Mouse (Mus musculus): ENCODE results near the gene Gng12. TPM values are rescaled to one million over a fixed set of nuclear protein-coding genes. Genes with fewer than 3 reads are reported as not detected.
A peak's percentile ranks its signal among the peaks of the same experiment; 100 is the strongest.

Gene Gng12
- polyA plus RNA-seq, 1 experiment from 2014 or later = 27.8 TPM

DNA sequence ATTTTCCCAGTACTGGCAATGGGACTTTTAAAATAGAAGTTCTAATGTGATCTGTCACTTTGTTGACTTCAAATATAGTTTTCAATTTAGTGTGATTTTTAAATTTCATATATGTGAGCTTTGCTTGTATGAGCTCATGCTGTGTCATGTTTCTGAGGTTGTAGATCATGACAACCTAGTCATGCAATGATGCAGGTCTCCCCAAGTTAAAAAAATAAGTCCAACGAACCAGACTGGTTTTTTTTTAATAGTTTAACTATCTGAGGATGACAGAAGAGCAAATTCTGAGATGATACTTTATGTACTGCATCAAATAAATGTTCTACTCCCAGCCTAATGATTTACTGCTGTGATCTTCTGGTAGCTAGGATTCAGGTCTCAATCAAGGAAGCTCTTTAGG is 153.9 kb downstream of the Gng12 start:
- Histone ChIP-seq H3K27me3 (replicated peaks; ENCODE audit: control insufficient read depth, insufficient read depth, low read length) (no peaks in the 10 kb centered on the region), H3K4me3 (ENCODE audit: low read depth, low read length) (no peak overlapping the region), H3K27ac (ENCODE audit: low read depth, low read length) (no peak overlapping the region), H3K9ac (ENCODE audit: low read length) (no peak overlapping the region), H3K36me3 (ENCODE audit: control insufficient read depth, insufficient read depth, low read length) (no peaks in the 10 kb centered on the region), H3K4me2 (ENCODE audit: low read length) (no peak overlapping the region), H3K4me1 (ENCODE audit: control insufficient read depth, insufficient read depth, low read length) (peaks cover 9% of the 10 kb centered on the region; the same call in 1 of the 2 replicates), H3K9me3 (replicated peaks; ENCODE audit: control insufficient read depth, low read length) (no peaks in the 10 kb centered on the region)
- WGBS = 75% methylated on average over 1 of the region's 1 CpGs
- no peak for ATAC-seq
- DNase-seq (ENCODE audit: low spot score) = no peak

DNA sequence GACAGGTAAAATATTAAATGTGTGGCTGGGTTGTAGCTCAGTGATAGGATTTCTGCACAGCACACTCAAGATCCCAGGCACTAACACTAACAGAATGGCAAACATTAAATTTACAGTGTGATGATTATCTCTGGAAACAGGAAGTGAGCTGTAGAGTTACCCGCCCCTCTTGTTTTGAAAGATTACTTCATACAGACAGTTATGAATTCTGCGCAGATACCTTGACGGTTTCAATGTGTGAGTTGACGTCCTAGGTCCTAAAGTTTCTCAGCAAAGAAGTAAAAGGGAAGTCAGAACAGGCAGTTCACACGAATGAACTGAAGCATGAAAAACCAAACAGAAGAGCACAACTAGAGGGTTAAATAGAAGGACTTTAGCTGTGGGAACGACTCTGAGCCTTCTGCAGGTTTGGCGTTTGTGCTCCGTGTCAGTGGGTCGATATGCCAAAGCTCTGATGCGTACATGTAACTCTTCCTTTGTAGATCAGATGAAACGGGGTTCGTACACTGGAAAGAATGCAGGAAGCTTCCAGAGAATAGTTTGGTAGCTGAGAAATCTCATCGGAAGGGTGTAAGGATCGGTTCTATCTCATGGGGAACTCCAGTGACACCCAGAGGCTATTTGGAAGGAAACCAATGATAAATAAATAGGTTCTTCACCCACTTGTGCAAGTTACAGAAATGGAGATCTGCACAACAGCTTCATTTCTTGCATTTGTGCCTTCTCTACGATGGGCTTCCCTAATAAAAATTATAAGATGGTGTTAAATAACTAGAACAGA is 160.1 kb downstream of the Gng12 start:
- no peak overlapping the region for H3K9ac ChIP-seq (ENCODE audit: low read length)
- ATAC-seq (no peak), DNase-seq (ENCODE audit: low spot score) (no peak)
- WGBS = 84% methylated on average over 15 of the region's 15 CpGs
- H3K4me1 ChIP-seq (ENCODE audit: control insufficient read depth, insufficient read depth, low read length) = no peaks in the 10 kb centered on the region
- no peak overlapping the region for H3K4me3 ChIP-seq (ENCODE audit: low read depth, low read length)
- no peak overlapping the region for H3K27ac ChIP-seq (ENCODE audit: low read depth, low read length)
- H3K9me3 ChIP-seq (replicated peaks; ENCODE audit: control insufficient read depth, low read length) = no peaks in the 10 kb centered on the region
- no peaks in the 10 kb centered on the region for H3K27me3 ChIP-seq (replicated peaks; ENCODE audit: control insufficient read depth, insufficient read depth, low read length)
- H3K36me3 ChIP-seq (ENCODE audit: control insufficient read depth, insufficient read depth, low read length) = no peaks in the 10 kb centered on the region
- H3K4me2 ChIP-seq (ENCODE audit: low read length) = no peak overlapping the region

DNA sequence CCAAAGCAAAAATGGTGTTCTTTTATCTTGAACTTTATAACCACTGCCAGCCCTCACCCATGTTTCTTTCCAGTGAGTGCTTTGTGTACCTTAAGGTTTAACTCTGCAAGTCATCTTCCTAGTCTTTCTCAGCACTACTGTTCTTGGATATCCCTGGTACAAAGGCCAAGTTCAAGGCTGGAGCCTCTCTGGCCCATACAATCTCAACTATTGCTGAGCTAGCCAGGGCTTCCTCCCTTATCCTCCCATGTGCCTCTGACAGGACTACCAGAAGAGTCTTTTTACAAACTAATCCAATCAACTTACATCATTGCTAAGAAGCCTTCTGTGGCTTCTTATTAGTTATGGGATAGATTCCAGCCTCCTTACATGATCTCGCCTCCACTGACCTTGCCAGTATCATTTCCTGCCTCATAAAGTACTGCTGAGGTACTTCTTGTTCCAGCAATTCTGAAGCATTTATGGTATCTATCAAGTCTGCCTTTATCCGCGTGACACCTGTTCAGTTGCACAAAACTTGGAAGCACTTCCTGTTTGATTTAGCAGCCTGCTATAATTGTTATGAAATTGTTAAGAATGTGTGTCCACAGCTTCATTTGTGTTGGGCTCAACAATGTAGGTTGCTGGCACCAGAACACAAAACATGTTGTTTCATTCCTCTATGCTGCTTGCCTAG is 160.8 kb downstream of the Gng12 start:
- no peaks in the 10 kb centered on the region for H3K9me3 ChIP-seq (replicated peaks; ENCODE audit: control insufficient read depth, low read length)
- H3K27me3 ChIP-seq (replicated peaks; ENCODE audit: control insufficient read depth, insufficient read depth, low read length) = no peaks in the 10 kb centered on the region
- no peaks in the 10 kb centered on the region for H3K36me3 ChIP-seq (ENCODE audit: control insufficient read depth, insufficient read depth, low read length)
- H3K27ac ChIP-seq (ENCODE audit: low read depth, low read length) = no peak overlapping the region
- ATAC-seq = no peak
- no peak overlapping the region for H3K4me2 ChIP-seq (ENCODE audit: low read length)
- WGBS = 89% methylated on average over 3 of the region's 3 CpGs
- H3K4me3 ChIP-seq (ENCODE audit: low read depth, low read length) = no peak overlapping the region
- H3K9ac ChIP-seq (ENCODE audit: low read length) = no peak overlapping the region
- no peaks in the 10 kb centered on the region for H3K4me1 ChIP-seq (ENCODE audit: control insufficient read depth, insufficient read depth, low read length)
- DNase-seq (ENCODE audit: low spot score) = no peak

DNA sequence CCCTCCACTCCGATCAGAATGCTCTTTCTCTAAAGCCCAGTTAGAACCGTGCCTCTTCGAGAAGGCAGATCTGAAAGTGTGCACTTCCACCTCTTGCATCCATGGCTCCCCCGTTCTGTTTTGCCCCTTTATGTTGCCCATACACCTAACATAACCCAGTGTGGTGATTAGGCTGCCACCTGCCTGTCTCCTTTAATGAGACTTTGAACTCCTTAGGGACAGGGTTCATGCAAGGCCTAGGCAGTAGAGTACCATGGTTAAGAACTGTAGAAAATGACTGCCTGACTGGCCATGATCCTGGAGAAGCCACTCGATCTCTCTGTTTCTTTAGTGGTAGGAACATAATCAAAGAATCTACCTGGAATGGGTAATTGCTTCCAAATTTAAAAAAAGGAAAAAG is 161.4 kb downstream of the Gng12 start:
- H3K9me3 ChIP-seq (replicated peaks; ENCODE audit: control insufficient read depth, low read length) = no peaks in the 10 kb centered on the region
- H3K9ac ChIP-seq (ENCODE audit: low read length) = no peak overlapping the region
- no peak for DNase-seq (ENCODE audit: low spot score)
- no peak overlapping the region for H3K4me2 ChIP-seq (ENCODE audit: low read length)
- no peak overlapping the region for H3K4me3 ChIP-seq (ENCODE audit: low read depth, low read length)
- ATAC-seq = no peak
- no peak overlapping the region for H3K27ac ChIP-seq (ENCODE audit: low read depth, low read length)
- H3K27me3 ChIP-seq (replicated peaks; ENCODE audit: control insufficient read depth, insufficient read depth, low read length) = no peaks in the 10 kb centered on the region
- 82% methylated on average over 5 of the region's 5 CpGs for WGBS
- no peaks in the 10 kb centered on the region for H3K4me1 ChIP-seq (ENCODE audit: control insufficient read depth, insufficient read depth, low read length)
- H3K36me3 ChIP-seq (ENCODE audit: control insufficient read depth, insufficient read depth, low read length) = no peaks in the 10 kb centered on the region

DNA sequence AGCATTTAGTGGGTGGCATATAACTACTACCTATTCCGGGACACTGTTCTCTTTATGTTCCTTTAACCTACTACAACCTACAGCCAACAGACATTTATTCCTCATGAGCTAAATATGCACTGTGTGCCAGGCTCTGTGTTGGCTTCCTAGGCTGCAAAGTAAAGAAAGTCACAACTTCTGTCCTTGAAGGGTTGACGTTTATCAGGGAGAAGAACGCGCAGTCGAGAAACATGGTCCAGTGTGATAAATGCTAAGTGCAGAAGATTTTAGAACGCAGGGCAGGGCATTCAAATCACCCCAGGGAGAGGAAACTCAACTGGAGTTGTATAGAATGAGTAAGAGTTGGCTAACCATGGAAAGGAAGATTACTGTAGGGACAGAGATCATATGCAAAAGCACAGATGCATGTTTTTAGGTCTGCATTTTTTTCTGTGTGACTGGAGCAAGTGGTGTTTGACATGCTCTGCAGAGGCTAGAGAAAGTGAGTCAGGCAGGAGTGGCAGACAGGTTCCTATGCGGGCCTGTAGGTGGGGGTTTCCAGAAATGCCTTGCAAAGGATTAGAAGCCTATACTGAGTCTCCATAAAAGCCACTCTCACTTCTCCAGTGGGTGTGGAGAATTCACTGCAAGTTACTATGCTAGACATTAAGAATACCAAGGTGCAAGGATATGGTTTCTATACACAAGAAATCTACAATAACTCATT is 161.9 kb downstream of the Gng12 start:
- H3K27me3 ChIP-seq (replicated peaks; ENCODE audit: control insufficient read depth, insufficient read depth, low read length) = no peaks in the 10 kb centered on the region
- WGBS = 88% methylated on average over 7 of the region's 7 CpGs
- H3K4me3 ChIP-seq (ENCODE audit: low read depth, low read length) = no peak overlapping the region
- no peaks in the 10 kb centered on the region for H3K36me3 ChIP-seq (ENCODE audit: control insufficient read depth, insufficient read depth, low read length)
- no peak overlapping the region for H3K4me2 ChIP-seq (ENCODE audit: low read length)
- no peaks in the 10 kb centered on the region for H3K4me1 ChIP-seq (ENCODE audit: control insufficient read depth, insufficient read depth, low read length)
- ATAC-seq = no peak
- DNase-seq (ENCODE audit: low spot score) = no peak
- H3K9ac ChIP-seq (ENCODE audit: low read length) = no peak overlapping the region
- no peaks in the 10 kb centered on the region for H3K9me3 ChIP-seq (replicated peaks; ENCODE audit: control insufficient read depth, low read length)
- H3K27ac ChIP-seq (ENCODE audit: low read depth, low read length) = no peak overlapping the region

DNA sequence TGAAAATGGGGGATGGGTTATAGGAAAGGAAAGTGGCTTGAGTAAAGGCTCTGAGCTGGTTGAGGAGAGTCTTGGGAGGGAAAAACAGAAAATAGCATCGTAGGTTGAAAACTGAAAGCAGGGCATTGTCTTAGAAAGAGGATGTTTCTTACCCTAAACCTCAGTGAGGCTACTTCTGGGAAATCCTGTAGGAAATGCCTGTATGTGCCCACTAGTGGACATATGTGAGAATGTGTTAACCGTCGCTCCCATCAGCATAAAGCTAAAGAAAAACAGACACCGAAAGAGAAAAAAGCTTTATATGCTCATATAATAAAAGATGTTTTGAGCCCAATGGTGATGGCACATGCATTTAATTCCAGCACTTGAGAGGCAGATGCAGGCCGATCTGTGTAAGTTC is 163.9 kb downstream of the Gng12 start:
- Histone ChIP-seq H3K9ac (ENCODE audit: low read length) (no peak overlapping the region), H3K4me3 (ENCODE audit: low read depth, low read length) (no peak overlapping the region), H3K4me2 (ENCODE audit: low read length) (no peak overlapping the region), H3K27ac (ENCODE audit: low read depth, low read length) (no peak overlapping the region), H3K9me3 (replicated peaks; ENCODE audit: control insufficient read depth, low read length) (no peaks in the 10 kb centered on the region), H3K36me3 (ENCODE audit: control insufficient read depth, insufficient read depth, low read length) (no peaks in the 10 kb centered on the region), H3K4me1 (ENCODE audit: control insufficient read depth, insufficient read depth, low read length) (no peaks in the 10 kb centered on the region), H3K27me3 (replicated peaks; ENCODE audit: control insufficient read depth, insufficient read depth, low read length) (no peaks in the 10 kb centered on the region)
- DNase-seq (ENCODE audit: low spot score) (no peak), ATAC-seq (no peak)
- 88% methylated on average over 5 of the region's 5 CpGs for WGBS

DNA sequence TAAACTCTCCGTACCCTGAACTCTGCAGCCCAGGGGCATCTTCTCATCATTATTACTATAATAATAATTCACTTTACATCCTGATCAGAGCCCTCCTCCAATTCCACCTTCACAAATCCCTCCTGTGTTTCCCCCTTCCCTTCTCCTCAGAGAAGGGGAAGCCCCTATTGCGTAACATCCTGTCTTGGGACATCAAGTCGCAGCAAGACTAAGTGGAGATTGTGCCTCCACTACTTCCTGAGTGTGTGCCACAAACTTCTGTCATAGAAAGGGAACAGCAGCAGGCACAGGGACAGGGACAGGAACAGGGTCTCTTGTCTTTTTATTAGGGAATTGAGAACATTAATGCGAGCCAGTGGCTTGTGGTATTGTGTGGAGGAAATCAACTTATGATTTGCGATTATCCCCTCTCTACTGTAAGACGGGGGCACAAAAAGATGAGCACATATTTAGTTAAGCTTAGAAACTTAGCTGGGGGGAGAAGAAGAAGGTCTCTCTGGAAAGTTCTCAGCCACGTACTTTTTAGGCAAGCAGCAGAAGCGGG is 173.1 kb downstream of the Gng12 start:
- 88% methylated on average over 8 of the region's 8 CpGs for WGBS
- no peak for ATAC-seq

DNA sequence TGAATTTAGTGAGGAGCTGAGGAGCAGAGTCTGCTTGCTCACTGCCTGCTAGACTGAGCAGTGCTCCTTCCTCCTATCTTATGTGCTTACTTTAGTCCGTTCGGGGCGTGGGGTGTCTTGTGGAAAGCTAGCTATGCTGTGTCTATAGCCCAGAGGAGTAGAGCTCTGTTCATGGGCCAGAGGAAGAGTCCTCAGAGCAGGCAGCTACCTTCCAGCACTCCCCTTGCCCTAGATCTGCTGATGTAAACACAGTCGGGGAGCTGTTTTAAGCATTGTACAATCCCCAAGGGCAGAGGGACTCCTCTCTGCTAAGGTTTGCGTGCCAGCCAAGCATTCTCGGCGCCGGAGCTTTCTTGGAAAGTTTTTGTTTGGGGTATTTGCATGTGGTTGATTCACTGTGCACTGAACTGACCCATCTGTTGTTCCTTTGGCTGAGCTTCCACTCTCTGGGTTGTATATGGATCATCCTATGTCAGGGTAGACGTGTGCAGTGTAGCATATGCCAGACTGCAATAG is 173.7 kb downstream of the Gng12 start:
- WGBS = 61% methylated on average over 9 of the region's 9 CpGs
- H3K4me2 ChIP-seq (ENCODE audit: low read length) = no peak overlapping the region
- H3K27me3 ChIP-seq (replicated peaks; ENCODE audit: control insufficient read depth, insufficient read depth, low read length) = no peaks in the 10 kb centered on the region
- DNase-seq (ENCODE audit: low spot score) (peak; percentile 30), ATAC-seq (peak; percentile 66; the same call in 1 of the 2 replicates)
- no peaks in the 10 kb centered on the region for H3K36me3 ChIP-seq (ENCODE audit: control insufficient read depth, insufficient read depth, low read length)
- no peak overlapping the region for H3K4me3 ChIP-seq (ENCODE audit: low read depth, low read length)
- H3K9me3 ChIP-seq (replicated peaks; ENCODE audit: control insufficient read depth, low read length) = no peaks in the 10 kb centered on the region
- H3K27ac ChIP-seq (ENCODE audit: low read depth, low read length) = no peak overlapping the region
- H3K4me1 ChIP-seq (ENCODE audit: control insufficient read depth, insufficient read depth, low read length) = no peaks in the 10 kb centered on the region
- no peak overlapping the region for H3K9ac ChIP-seq (ENCODE audit: low read length)

More for the DNA sequence above, 173.1 kb downstream of the Gng12 start:
- no peaks in the 10 kb centered on the region for H3K27me3 ChIP-seq (replicated peaks; ENCODE audit: control insufficient read depth, insufficient read depth, low read length)
- H3K4me1 ChIP-seq (ENCODE audit: control insufficient read depth, insufficient read depth, low read length) = no peaks in the 10 kb centered on the region
- no peak overlapping the region for H3K9ac ChIP-seq (ENCODE audit: low read length)
- H3K27ac ChIP-seq (ENCODE audit: low read depth, low read length) = no peak overlapping the region
- no peak for DNase-seq (ENCODE audit: low spot score)
- H3K4me3 ChIP-seq (ENCODE audit: low read depth, low read length) = no peak overlapping the region
- H3K9me3 ChIP-seq (replicated peaks; ENCODE audit: control insufficient read depth, low read length) = no peaks in the 10 kb centered on the region
- H3K4me2 ChIP-seq (ENCODE audit: low read length) = no peak overlapping the region
- no peaks in the 10 kb centered on the region for H3K36me3 ChIP-seq (ENCODE audit: control insufficient read depth, insufficient read depth, low read length)
